Mouse (Mus musculus) liver, embryonic 13.5 days (tissue): ENCODE results near the gene Zfp169. TPM values are rescaled to one million over a fixed set of nuclear protein-coding genes. Genes with fewer than 3 reads are reported as not detected.
"Not testable (repeated sequence)": the region's sequence is repeated elsewhere in the genome, so short reads cannot be mapped to it uniquely, and the experiment has no call there.

Source experiments
- ATAC-seq: fragments of 200-750 bp; cut with Nextera tagmentation; 2 replicates; pipeline ENCODE4 v1.8.0; 2017; ENCODE audit warnings: low read depth, mild to moderate bottlenecking, moderate number of reproducible peaks, moderate library complexity
- DNase-seq: peaks from one replicate; pipeline ENCODE4 v3.0.0; 2022
- H3K27ac ChIP-seq: fragments of 300-500 bp; sonication (generic); 2 replicates; pipeline ENCODE4 v1.5.1; 2015; ENCODE audit warnings: moderate library complexity, mild to moderate bottlenecking, inconsistent platforms
- H3K27me3 ChIP-seq: fragments of 300-500 bp; sonication (generic); 2 replicates; pipeline ENCODE4 v1.6.1; 2015; ENCODE audit warnings: mild to moderate bottlenecking, inconsistent platforms
- H3K36me3 ChIP-seq: fragments of 300-500 bp; sonication (generic); 2 replicates; pipeline ENCODE4 v1.6.1; 2015; ENCODE audit warnings: mild to moderate bottlenecking, inconsistent platforms
- H3K4me1 ChIP-seq: fragments of 300-500 bp; sonication (generic); replicated peaks from 2 replicates; pipeline ENCODE4 v1.6.1; 2015; ENCODE audit warnings: inconsistent platforms
- H3K4me2 ChIP-seq: fragments of 300-500 bp; sonication (generic); 2 replicates; pipeline ENCODE4 v1.6.1; 2015; ENCODE audit warnings: inconsistent platforms, mild to moderate bottlenecking, moderate library complexity
- H3K4me3 ChIP-seq: fragments of 300-500 bp; sonication (generic); replicated peaks from 2 replicates; pipeline ENCODE4 v1.5.1; 2015; ENCODE audit warnings: mild to moderate bottlenecking, inconsistent platforms
- H3K9ac ChIP-seq: fragments of 300-500 bp; sonication (generic); 2 replicates; pipeline ENCODE4 v1.6.1; 2015; ENCODE audit warnings: mild to moderate bottlenecking, inconsistent platforms
- H3K9me3 ChIP-seq: fragments of 300-500 bp; sonication (generic); replicated peaks from 2 replicates; pipeline ENCODE4 v1.6.1; 2016; ENCODE audit warnings: inconsistent platforms
- WGBS: fragments of 180-500 bp; shearing (Covaris S2); methylation state at CpG from one replicate; pipeline ENCODE4 v1.1.7; 2015; ENCODE audit not compliant: insufficient replicate concordance; 5-methylcytosine and 5-hydroxymethylcytosine counted together
- polyA plus RNA-seq: library from polyadenylated mRNA; unstranded; fragments of >200 nt; fragmentation: Nextera tagmentation; extraction: Ambion mirVana; gene quantifications from 2 replicates; pipeline ENCODE4 v1.2.1, GENCODE M21; 2015

The Zfp169 gene
- polyA plus RNA-seq, 1 experiment from 2014 or later = 0.92 TPM

DNA sequence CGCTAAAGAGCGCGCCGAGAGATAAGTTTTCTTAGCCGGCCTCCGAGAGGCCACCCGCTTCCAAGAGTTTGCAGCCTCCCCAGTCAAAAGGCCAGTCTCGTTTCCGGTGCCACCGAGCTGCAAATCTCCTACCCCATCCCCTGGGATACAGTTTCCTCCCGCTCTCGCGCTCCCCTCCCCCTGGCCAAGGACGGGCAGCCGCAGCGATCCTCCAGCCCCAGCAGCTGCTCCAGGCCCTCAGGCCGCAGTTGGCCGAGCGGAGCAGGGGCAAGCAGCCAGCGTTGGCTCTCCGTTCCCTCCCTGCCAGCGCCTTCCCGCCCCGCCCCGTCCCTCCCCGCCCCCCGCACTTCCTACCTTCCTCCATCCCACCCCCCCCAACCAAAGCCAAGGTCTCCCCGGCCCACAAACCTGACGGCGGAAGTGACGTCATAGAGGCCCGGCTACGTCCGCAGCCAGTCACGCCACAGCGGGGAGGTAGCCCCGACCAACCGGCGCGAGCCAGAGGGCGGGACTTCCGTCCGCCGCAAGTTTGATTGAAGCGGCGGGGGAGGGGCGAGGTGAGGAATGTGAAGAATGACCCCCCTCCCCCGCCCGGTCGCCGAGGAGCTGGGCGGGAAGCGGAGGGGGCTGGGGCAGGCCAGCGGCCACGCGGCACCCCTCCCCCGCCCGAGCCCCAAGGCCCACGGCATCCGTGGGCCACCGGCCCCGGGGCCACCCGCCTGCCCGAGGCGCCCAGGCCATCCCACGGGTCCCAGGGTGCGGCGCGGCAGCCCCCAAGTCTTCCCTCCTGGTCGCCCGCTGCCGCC lies 32.4 kb upstream of the Zfp169 start:
- H3K4me3 ChIP-seq = peak overlapping the region; percentile 98
- H3K9ac ChIP-seq = peak overlapping the region; percentile 99
- no peaks in the 10 kb centered on the region for H3K27me3 ChIP-seq
- WGBS = under 1% methylated on average over 52 of the region's 72 CpGs
- H3K4me2 ChIP-seq = peak overlapping the region; percentile 74
- H3K36me3 ChIP-seq = 0 out of 2 replicates have a peak, but pooled peaks cover 4% of the 10 kb centered on the region
- H3K27ac ChIP-seq = peak overlapping the region; percentile 99
- ATAC-seq = peak; percentile 78
- peak; percentile 94 for DNase-seq
- peaks cover 40% of the 10 kb centered on the region for H3K4me1 ChIP-seq
- H3K9me3 ChIP-seq = no peaks in the 10 kb centered on the region

DNA sequence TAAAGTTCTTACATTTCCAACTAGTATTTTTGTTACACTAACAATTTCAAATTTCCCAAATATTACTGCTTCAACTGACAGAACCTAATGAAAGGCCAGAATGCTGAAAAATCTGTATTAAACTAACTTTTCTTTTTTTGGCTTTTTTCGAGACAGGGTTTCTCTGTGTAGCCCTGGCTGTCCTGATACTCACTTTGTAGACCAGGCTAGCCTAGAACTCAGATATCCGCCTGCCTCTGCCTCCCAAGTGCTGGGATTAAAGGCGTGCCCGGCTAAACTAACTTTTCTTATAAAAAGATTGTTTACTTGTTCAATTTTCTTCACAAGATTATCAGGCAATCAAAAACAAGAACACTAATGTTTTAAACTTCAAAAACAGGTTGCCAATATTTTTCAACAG lies 31.6 kb upstream of the Zfp169 start:
- Histone ChIP-seq H3K27ac (peak overlapping the region; percentile 99), H3K36me3 (0 out of 2 replicates have a peak, but pooled peaks cover 4% of the 10 kb centered on the region), H3K27me3 (no peaks in the 10 kb centered on the region), H3K9ac (peak overlapping the region; percentile 99), H3K4me1 (peaks cover 47% of the 10 kb centered on the region), H3K4me3 (peak overlapping the region; percentile 98), H3K4me2 (peak overlapping the region; percentile 74), H3K9me3 (no peaks in the 10 kb centered on the region)
- WGBS = 16% methylated on average over 4 of the region's 4 CpGs
- DNase-seq = no peak
- ATAC-seq = no peak

DNA sequence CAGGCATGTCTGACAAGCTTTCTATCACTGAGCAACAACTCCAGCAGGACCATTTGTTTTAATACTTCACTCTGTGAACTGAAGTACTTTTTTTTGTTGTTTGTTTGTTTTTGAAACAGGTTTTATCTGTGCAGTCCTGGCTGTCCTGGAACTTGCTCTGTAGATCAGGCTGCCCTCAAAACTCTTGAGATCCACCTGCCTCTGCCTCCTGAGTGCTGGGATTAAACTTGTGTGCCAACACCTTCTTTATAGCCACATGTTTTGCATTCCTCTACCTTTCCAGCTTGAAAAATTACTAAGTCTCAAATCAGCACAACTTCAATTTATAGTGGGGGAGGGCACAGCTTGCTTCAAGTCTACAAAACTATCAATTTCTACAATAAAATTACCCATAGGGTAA lies 31.1 kb upstream of the Zfp169 start:
- no peaks in the 10 kb centered on the region for H3K9me3 ChIP-seq
- H3K27me3 ChIP-seq = no peaks in the 10 kb centered on the region
- H3K9ac ChIP-seq = peak overlapping the region; percentile 99
- peak overlapping the region; percentile 98 for H3K4me3 ChIP-seq
- DNase-seq (no peak), ATAC-seq (no peak)
- peak overlapping the region; percentile 61 for H3K27ac ChIP-seq
- H3K4me2 ChIP-seq = peak overlapping the region; percentile 74
- H3K4me1 ChIP-seq = peaks cover 51% of the 10 kb centered on the region
- H3K36me3 ChIP-seq = 0 out of 2 replicates have a peak, but pooled peaks cover 4% of the 10 kb centered on the region

DNA sequence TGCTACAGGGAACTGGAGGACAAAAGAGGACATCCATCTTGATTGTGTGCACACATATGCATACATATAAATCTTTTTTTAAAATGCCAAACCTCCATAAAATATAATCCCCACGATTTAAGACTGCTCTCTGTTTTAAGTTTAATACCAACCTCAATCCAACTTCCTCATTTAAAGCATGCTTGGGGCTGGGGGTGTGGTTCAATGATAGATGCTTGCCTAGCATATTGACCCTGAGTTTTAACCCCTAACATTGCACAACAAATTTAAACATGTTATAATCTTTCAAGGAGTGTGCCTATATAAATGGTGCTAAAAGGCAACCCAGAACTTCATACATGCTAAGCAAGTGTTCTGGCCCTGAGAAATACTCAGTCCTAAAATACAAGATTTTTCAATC lies 27.2 kb upstream of the Zfp169 start:
- ATAC-seq = no peak
- WGBS = 11% methylated on average over 1 of the region's 1 CpGs
- no peaks in the 10 kb centered on the region for H3K9me3 ChIP-seq
- no peaks in the 10 kb centered on the region for H3K27me3 ChIP-seq
- no peak overlapping the region for H3K4me2 ChIP-seq
- no peak overlapping the region for H3K9ac ChIP-seq
- no peak overlapping the region for H3K27ac ChIP-seq
- H3K4me3 ChIP-seq = no peak overlapping the region
- H3K36me3 ChIP-seq = peaks cover 16% of the 10 kb centered on the region
- peaks cover 46% of the 10 kb centered on the region for H3K4me1 ChIP-seq
- DNase-seq = no peak

DNA sequence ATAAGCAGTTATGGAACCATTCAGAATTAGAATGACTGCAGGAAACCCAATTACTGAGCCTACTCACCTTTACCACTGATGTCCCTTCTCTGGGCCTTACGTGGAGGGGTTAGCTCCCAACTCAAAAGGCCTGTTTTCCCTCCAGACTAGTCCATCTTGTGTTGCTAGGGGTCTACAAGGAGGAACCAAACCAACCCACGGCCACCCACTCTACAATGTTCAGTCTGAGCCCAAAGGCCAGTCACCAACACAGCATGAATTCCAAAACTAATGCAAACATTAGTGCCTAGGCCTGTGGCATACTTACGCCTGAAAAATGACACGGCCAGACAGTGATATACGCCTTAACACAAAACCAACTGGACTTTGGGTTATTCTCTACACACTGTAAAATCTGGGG lies 20.2 kb upstream of the Zfp169 start:
- no peak for ATAC-seq
- Histone ChIP-seq H3K9ac (no peak overlapping the region), H3K27me3 (no peaks in the 10 kb centered on the region), H3K27ac (no peak overlapping the region), H3K4me2 (no peak overlapping the region), H3K36me3 (peaks cover 23% of the 10 kb centered on the region), H3K4me1 (no peaks in the 10 kb centered on the region), H3K4me3 (no peak overlapping the region), H3K9me3 (no peaks in the 10 kb centered on the region)
- WGBS = 77% methylated on average over 5 of the region's 5 CpGs
- DNase-seq = no peak

DNA sequence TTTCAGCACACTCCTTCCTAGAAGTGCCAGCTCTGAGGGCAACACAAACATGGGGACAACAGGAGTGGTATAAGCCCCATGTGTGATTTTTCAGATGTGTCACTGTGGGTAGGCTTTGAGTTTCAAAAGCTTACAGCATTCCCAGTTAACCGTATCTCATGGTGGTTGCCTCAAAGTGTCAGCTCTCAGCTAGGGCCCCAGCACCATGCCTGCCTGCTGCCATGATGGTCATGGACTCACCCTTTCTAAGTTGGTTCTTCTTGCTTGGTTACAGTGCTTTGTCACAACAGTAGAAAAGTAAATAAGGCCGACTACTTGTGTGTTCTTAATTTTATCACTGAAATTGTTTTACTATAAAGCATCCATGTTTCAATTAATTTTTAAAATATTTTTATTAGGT lies 18.2 kb upstream of the Zfp169 start:
- Histone ChIP-seq H3K9me3 (no peaks in the 10 kb centered on the region), H3K27me3 (no peaks in the 10 kb centered on the region), H3K4me2 (no peak overlapping the region), H3K27ac (no peak overlapping the region), H3K4me1 (no peaks in the 10 kb centered on the region), H3K4me3 (no peak overlapping the region), H3K36me3 (peaks cover 14% of the 10 kb centered on the region), H3K9ac (no peak overlapping the region)
- no peak for DNase-seq
- 55% methylated on average over 2 of the region's 2 CpGs for WGBS
- ATAC-seq = no peak

DNA sequence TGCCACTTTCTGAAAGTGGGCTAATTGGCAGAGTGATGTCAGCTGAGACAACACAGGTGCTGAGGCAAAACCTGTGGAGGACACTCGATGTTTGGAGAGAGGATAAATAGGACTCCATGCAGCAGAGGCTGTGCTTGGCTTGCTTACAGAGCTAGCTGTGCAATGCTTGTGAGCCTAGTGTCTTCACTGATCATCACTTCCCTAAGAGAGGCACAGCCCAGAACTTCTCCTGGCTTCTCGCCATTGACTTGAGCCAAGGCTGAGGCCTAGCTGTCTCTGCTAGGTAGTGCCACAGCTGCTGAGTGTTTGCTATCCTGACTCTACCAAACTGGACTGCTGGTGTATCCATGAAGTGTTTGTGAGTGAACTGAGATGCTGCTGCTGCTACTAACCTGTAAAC lies 17.4 kb upstream of the Zfp169 start:
- H3K4me2 ChIP-seq = no peak overlapping the region
- ATAC-seq (no peak), DNase-seq (no peak)
- peaks cover 11% of the 10 kb centered on the region for H3K36me3 ChIP-seq
- H3K4me3 ChIP-seq = no peak overlapping the region
- H3K4me1 ChIP-seq = no peaks in the 10 kb centered on the region
- no peaks in the 10 kb centered on the region for H3K27me3 ChIP-seq
- H3K27ac ChIP-seq = no peak overlapping the region
- H3K9ac ChIP-seq = no peak overlapping the region
- H3K9me3 ChIP-seq = no peaks in the 10 kb centered on the region
- WGBS = 54% methylated on average over 2 of the region's 2 CpGs

DNA sequence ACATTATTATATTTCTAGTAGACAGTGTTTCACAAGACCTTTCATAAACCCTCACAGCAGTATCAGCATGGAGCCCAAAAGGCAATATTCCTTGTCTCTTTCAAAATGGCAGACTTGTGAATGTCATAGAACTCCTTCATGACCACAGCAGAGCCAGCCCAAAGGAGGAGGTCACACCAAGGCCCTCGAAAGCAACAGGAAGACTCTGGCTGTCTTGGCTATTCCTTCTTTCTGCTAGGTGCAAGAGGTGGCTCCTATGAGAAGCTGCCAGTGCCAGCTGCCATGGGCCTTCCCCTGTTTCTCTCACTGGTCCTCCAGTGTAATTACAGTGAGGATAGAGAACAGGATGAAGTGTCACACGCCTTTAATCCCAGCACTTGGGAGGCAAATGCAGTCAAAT lies 15.8 kb upstream of the Zfp169 start:
- Histone ChIP-seq H3K36me3 (peaks cover 2% of the 10 kb centered on the region; the same call in 1 of the 2 replicates), H3K9ac (no peak overlapping the region), H3K27ac (no peak overlapping the region), H3K27me3 (no peaks in the 10 kb centered on the region; the same call in 1 of the 2 replicates), H3K4me3 (no peak overlapping the region), H3K9me3 (no peaks in the 10 kb centered on the region), H3K4me2 (no peak overlapping the region), H3K4me1 (no peaks in the 10 kb centered on the region)
- no peak for DNase-seq
- 31% methylated on average over 2 of the region's 2 CpGs for whole genome bisulfite sequencing
- ATAC-seq = no peak

DNA sequence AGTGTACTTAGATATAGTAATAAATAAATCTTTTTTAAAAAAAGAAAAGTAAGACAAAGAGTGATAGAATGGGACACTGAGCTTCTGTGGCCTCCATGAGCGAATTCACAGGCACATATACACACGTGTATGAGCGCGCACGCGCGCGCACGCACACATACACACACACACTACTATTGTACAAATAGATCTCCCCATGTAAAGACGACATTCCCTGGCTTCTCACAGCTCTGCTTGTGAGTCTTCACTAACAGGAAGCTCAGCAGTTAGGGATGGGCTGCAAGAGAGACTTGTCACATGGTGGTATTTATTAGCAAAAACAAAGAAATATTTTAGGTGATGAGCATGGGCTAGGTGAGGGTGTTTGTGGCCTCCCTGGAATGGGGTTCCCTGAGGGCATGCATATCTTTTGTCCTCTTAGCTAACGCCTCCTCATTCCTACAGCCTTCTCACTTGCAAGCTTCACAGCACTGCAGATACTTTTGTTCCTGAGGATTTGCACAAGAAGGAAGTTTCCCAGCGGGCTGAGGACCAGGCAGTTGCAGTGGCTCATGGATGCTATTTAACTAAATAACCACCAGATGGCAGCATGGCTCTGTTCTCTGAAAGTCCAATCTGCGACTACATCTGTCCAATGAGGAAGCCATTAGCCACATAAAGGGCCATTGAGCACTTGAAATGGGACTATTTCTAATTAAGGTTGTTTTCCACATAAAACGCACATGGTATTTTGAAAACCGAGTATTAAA lies 15.0 kb upstream of the Zfp169 start:
- no peak for ATAC-seq
- 50% methylated on average over 15 of the region's 15 CpGs for WGBS

DNA sequence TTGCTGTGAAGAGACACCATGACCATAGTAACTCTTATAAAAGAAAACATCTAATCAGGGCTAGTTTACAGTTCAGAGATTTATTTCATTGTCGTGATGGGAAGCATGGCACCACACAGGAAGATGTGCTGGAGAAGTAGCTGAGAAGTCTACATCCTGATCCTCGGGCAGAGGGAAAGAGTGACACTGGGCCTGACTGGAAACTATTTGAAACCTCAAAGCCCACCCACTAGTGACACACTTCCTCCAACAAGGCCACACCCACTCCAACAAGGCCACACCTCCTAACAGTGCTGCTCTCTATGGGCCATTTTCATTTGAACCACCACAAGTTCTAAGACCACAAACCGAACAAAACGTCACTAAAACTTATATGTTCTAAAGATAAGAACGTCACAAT lies 12.5 kb upstream of the Zfp169 start:
- H3K27ac ChIP-seq = no peak overlapping the region
- no peak overlapping the region for H3K4me3 ChIP-seq
- DNase-seq = no peak
- H3K9ac ChIP-seq = no peak overlapping the region
- no peak overlapping the region for H3K4me2 ChIP-seq
- no peak for ATAC-seq
- no peaks in the 10 kb centered on the region for H3K36me3 ChIP-seq
- no peaks in the 10 kb centered on the region; the same call in 1 of the 2 replicates for H3K27me3 ChIP-seq
- 37% methylated on average over 5 of the region's 5 CpGs for WGBS
- H3K9me3 ChIP-seq = no peaks in the 10 kb centered on the region
- no peaks in the 10 kb centered on the region for H3K4me1 ChIP-seq

More for the DNA sequence above, 15.0 kb upstream of the Zfp169 start:
- no peak overlapping the region for H3K9ac ChIP-seq
- no peak overlapping the region for H3K4me2 ChIP-seq
- no peaks in the 10 kb centered on the region for H3K9me3 ChIP-seq
- DNase-seq = peak; percentile 28
- no peak overlapping the region for H3K27ac ChIP-seq
- no peaks in the 10 kb centered on the region for H3K4me1 ChIP-seq
- no peak overlapping the region for H3K4me3 ChIP-seq
- H3K36me3 ChIP-seq = no peaks in the 10 kb centered on the region; the same call in 1 of the 2 replicates
- H3K27me3 ChIP-seq = no peaks in the 10 kb centered on the region; the same call in 1 of the 2 replicates

DNA sequence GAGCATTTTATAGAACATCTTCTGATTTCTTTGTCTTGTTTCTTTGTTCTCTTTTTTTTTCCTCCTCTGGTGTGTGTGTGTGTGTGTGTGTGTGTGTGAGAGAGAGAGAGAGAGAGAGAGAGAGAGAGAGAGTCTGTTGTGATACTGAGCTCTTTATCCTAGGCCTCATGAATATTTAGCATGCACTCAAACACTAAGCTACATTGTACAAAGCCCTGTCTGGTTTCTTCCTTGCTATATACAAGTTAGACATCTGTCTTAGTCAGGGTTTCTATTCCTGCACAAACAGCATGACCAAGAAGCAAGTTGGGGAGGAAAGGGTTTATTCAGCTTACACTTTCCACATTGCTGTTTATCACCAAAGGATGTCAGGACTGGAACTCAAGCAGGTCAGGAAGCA lies 5.9 kb upstream of the Zfp169 start:
- H3K4me2 ChIP-seq, ATAC-seq, H3K4me3 ChIP-seq: not testable (repeated sequence)

More for the DNA sequence above, 5.9 kb upstream of the Zfp169 start:
- H3K9me3 ChIP-seq, H3K27me3 ChIP-seq, DNase-seq, H3K27ac ChIP-seq, H3K4me1 ChIP-seq, H3K9ac ChIP-seq, H3K36me3 ChIP-seq: not testable (repeated sequence)
